Mouse (Mus musculus) intestine, embryonic 16.5 days (tissue): ENCODE results near the gene Ofcc1. TPM values are rescaled to one million over a fixed set of nuclear protein-coding genes. Genes with fewer than 3 reads are reported as not detected.

Experiments
- ATAC-seq: fragments of 200-750 bp; cut with Nextera tagmentation; 2 replicates; pipeline ENCODE4 v1.8.0; 2017; ENCODE audit warnings: moderate TSS enrichment, moderate library complexity
- H3K27ac ChIP-seq: fragments of 300-500 bp; sonication (generic); 2 replicates; pipeline ENCODE4 v1.5.1; 2014; ENCODE audit warnings: mild to moderate bottlenecking, low read length
- H3K27me3 ChIP-seq: fragments of 300-500 bp; sonication (generic); replicated peaks from 2 replicates; pipeline ENCODE4 v1.6.1; 2014; ENCODE audit warnings: low read length, control low read depth, mixed read lengths; ENCODE audit not compliant: control insufficient read depth, insufficient read depth
- H3K36me3 ChIP-seq: fragments of 300-500 bp; sonication (generic); 2 replicates; pipeline ENCODE4 v1.6.1; 2014; ENCODE audit warnings: low read length, control low read depth; ENCODE audit not compliant: control insufficient read depth, insufficient read depth
- H3K4me1 ChIP-seq: fragments of 300-500 bp; sonication (generic); 2 replicates; pipeline ENCODE4 v1.6.1; 2014; ENCODE audit warnings: low read length, control low read depth, mixed read lengths; ENCODE audit not compliant: control insufficient read depth, insufficient read depth
- H3K4me2 ChIP-seq: fragments of 300-500 bp; sonication (generic); 2 replicates; pipeline ENCODE4 v1.6.1; 2014; ENCODE audit warnings: low read depth, low read length, control low read depth
- H3K4me3 ChIP-seq: fragments of 300-500 bp; sonication (generic); 2 replicates; pipeline ENCODE4 v1.5.1; 2014; ENCODE audit warnings: mild to moderate bottlenecking, low read length
- H3K9ac ChIP-seq: fragments of 300-500 bp; sonication (generic); 2 replicates; pipeline ENCODE4 v1.6.1; 2014; ENCODE audit warnings: low read depth, low read length
- H3K9me3 ChIP-seq: fragments of 300-500 bp; sonication (generic); 2 replicates; pipeline ENCODE4 v1.6.1; 2016; ENCODE audit warnings: low read length, control low read depth; ENCODE audit not compliant: control insufficient read depth
- WGBS: fragments of 180-500 bp; shearing (Covaris S2); extraction: QIAGEN DNeasy Blood & Tissue Kit; methylation state at CpG from one replicate; pipeline ENCODE4 v1.1.7; 2014; 5-methylcytosine and 5-hydroxymethylcytosine counted together
- polyA plus RNA-seq: library from polyadenylated mRNA; unstranded; fragments of >200 nt; fragmentation: Nextera tagmentation; extraction: Ambion mirVana; gene quantifications from 2 replicates; pipeline ENCODE4 v1.2.1, GENCODE M21; 2015

The Ofcc1 gene
- polyA plus RNA-seq, 1 experiment from 2014 or later = not detected

- 0 out of 2 replicates have a peak, but pooled peaks cover 5% of the 10 kb centered on the region for H3K9me3 ChIP-seq
- H3K4me3 ChIP-seq = no peak overlapping the region
- ATAC-seq = no peak
- no peak overlapping the region for H3K4me2 ChIP-seq
- no peak overlapping the region for H3K27ac ChIP-seq
- no peak overlapping the region for H3K9ac ChIP-seq
- H3K36me3 ChIP-seq = no peaks in the 10 kb centered on the region
- 84% methylated on average over 8 of the region's 8 CpGs for WGBS
- H3K27me3 ChIP-seq = no peaks in the 10 kb centered on the region
- H3K4me1 ChIP-seq = no peaks in the 10 kb centered on the region
Measured at GRCm38 (mm10) chr13:39968349-39969016, 392.8 kb downstream of the Ofcc1 start.

GRCm38 (mm10) chr13:39957226-39957625 lies 404.0 kb downstream of the Ofcc1 start:
- H3K4me3 ChIP-seq = no peak overlapping the region
- no peaks in the 10 kb centered on the region for H3K36me3 ChIP-seq
- no peaks in the 10 kb centered on the region for H3K4me1 ChIP-seq
- no peaks in the 10 kb centered on the region for H3K27me3 ChIP-seq
- no peak overlapping the region for H3K4me2 ChIP-seq
- ATAC-seq = no peak
- H3K9ac ChIP-seq = no peak overlapping the region
- no peak overlapping the region for H3K27ac ChIP-seq
- WGBS = 71% methylated on average over 3 of the region's 3 CpGs
- no peaks in the 10 kb centered on the region for H3K9me3 ChIP-seq

GRCm38 (mm10) chr13:39956017-39956416 lies 405.2 kb downstream of the Ofcc1 start:
- WGBS = 82% methylated on average over 5 of the region's 5 CpGs
- H3K4me3 ChIP-seq = no peak overlapping the region
- no peaks in the 10 kb centered on the region for H3K36me3 ChIP-seq
- no peak overlapping the region for H3K27ac ChIP-seq
- no peaks in the 10 kb centered on the region for H3K27me3 ChIP-seq
- no peaks in the 10 kb centered on the region for H3K4me1 ChIP-seq
- ATAC-seq = no peak
- H3K9me3 ChIP-seq = no peaks in the 10 kb centered on the region
- H3K4me2 ChIP-seq = no peak overlapping the region
- no peak overlapping the region for H3K9ac ChIP-seq
